Mouse (Mus musculus): ENCODE results near the gene Als2cr12.
"Not testable (repeated sequence)": the region's sequence is repeated elsewhere in the genome, so short reads cannot be mapped to it uniquely, and the experiment has no call there.

Als2cr12 gene

DNA sequence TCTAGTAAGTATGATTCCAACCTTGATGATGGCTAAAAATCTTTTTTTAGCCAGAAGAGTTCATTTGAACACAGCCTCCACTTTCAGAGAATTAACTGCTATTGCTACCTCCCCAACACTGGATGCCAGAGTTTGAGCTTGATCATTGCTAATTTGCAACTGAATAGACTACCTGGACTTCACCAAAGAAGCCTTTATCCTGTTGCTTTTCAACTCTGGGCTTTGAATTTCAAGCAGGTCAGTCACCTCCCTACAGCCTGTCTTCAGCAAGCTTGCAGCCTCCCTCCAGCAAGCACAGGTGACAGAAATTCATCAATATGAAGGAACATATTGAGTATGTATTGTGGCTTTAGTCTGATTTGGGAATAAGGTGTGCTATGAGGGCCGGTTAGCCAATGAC is 6.4 kb downstream of the Als2cr12 start:
- DNase-seq = no peak

- not testable (repeated sequence) for DNase-seq
Observed at GRCm38 (mm10) chr1:58678412-58678811, 17.4 kb downstream of the Als2cr12 start.

DNA sequence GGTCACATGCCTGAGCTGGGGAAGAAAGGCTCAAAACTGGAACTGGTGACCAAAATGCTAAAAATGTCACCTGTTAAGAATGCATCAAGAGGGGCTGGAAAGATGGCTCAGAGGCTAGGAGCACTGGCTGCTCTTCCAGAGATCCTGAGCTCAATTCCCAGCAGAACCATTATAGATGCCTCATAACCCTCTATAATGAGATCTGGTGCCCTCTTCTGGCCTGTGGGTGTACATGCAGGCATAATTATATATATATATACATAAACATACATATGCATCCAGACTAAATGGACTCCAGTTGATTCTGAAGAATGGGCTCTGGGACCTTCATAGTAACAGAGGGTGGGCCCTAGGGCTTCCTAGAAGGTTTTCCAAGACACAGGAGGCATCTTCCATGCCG is 18.2 kb downstream of the Als2cr12 start:
- peak; percentile 44 for DNase-seq

DNA sequence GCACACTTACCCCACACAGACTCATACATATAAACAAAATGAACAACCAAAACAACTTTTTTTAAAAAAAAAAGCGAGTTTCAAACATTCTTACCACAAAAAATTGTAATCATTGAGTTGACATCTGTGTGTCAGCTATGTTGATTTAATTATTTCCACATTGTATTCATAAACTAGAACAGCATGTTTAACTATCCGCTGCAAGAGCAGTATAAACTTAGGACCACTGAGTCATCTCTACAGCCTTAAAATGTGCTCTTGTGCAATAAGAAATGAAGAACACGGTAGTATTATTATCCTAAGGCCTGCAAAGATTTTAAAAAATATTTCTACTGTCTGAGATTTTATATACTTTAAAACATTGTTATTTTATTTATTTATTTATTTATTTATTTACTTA is 20.8 kb downstream of the Als2cr12 start:
- no peak for DNase-seq

DNA sequence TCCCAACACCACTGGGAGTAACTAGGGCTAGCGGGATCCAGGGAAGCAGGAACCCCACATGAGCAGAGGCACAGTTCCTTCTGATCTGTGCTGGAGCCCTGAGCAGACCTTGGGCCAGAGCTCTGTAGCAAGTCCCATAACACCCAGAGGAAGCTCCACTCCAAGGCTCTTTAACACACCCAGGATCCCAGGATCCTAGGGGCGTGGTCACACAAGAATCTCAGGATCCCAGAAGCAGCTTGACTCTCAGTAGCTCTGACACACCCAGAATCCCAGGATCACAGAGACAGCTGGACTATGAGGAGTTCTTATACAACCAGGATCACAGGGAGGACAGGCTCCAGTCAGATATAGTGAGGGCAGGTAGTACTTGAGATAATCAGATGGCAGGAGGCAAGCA is 23.7 kb downstream of the Als2cr12 start:
- no peak for DNase-seq

DNA sequence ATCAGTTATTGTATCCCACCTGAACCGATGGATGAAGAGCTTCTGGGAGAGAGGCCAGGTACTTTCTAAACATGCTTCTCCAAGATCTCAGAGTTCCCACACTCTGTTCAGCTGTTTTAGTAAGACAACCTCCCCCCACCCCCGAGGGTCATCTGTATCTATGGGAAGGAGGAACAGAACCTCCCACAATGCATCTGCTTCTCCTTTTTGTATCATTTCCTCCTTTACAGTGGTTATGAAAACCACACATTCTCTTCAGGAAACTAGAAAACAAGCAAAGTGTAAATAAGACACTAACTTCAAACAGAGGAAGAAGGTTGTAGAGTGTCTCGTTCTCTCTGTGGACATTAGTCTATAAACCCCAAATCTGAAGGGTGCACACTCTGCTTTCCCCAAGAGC is 26.2 kb downstream of the Als2cr12 start:
- not testable (repeated sequence) for DNase-seq

DNA sequence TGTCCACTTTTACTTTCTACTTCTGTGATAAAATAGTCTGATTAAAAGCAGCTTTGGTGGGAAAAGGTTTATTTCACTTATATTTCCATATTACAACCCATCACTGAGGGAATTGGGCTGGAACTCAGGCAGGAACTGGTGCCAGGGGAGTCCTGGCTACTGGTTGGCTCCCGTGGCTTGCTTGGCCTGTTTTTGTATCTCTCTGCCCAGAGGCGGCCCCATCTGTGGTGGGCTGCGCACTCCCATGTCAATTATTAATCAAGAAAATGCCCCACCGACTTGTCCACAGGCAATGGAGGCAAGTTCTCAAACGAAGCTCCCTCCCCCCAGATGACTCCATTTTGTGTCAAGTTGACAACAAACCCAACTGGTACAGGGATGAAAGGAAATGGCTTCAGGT is 27.6 kb downstream of the Als2cr12 start:
- DNase-seq = no peak

- not testable (repeated sequence) for DNase-seq
Observed at GRCm38 (mm10) chr1:58663365-58663764, 32.4 kb downstream of the Als2cr12 start.

- not testable (repeated sequence) for DNase-seq
Observed at GRCm38 (mm10) chr1:58662671-58663070, 33.1 kb downstream of the Als2cr12 start.

GRCm38 (mm10) chr1:58652480-58653403 is 43.0 kb downstream of the Als2cr12 start:
- peak; percentile 80 for DNase-seq

DNA sequence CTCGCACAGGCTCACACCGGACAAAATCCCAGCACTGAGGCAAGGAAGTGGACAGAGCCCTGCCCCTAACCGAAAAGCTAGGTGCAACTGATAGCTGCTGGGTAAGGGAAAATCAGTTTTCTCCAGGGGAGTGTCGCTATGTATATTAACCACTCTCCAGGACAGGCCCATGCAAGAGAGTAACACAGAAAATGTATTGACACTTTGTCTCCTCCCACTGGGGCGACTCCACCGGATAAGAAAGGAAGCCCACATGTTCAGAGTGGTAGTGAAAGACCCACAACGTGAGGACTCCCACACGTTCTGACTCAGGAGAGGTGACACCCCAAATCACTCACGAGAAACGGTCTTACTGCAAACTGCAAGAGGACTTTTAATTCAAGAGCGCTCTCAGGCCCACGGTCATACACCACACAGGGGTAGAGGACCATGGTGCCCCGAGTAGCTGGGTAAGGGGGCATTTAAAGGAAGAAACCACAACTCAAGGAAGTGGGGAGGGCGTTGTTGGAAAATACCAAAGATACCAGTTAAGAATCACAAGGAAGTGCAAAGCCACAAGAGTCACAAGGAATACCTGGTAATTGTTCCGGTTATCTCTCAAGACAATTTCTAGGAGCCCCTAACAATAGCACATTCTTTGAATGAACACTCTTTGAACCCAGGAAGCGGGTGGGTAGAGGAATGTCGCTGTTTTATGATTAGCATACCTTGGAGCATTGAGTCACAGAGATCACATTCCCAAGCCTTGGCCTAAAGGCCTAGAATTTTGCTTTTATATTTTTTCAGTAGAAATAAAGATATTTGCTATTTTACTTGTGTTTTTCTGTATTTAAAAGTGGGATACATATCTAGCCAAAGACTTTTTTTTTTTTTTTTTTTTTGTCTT is 44.0 kb downstream of the Als2cr12 start:
- DNase-seq = not testable (repeated sequence)

- not testable (repeated sequence) for DNase-seq
Observed at GRCm38 (mm10) chr1:58628847-58629246, 66.9 kb downstream of the Als2cr12 start.

GRCm38 (mm10) chr1:58621996-58622748 is 73.6 kb downstream of the Als2cr12 start:
- peak; percentile 49 for DNase-seq

- DNase-seq = no peak
Observed at GRCm38 (mm10) chr1:58621251-58621650, 74.5 kb downstream of the Als2cr12 start.

- no peak for DNase-seq
Observed at GRCm38 (mm10) chr1:58618766-58619165, 77.0 kb downstream of the Als2cr12 start.

GRCm38 (mm10) chr1:58617978-58618668 is 77.7 kb downstream of the Als2cr12 start:
- no peak for DNase-seq

- no peak for DNase-seq
Observed at GRCm38 (mm10) chr1:58617076-58617475, 78.7 kb downstream of the Als2cr12 start.

GRCm38 (mm10) chr1:58616176-58616575 is 79.6 kb downstream of the Als2cr12 start:
- no peak for DNase-seq

DNA sequence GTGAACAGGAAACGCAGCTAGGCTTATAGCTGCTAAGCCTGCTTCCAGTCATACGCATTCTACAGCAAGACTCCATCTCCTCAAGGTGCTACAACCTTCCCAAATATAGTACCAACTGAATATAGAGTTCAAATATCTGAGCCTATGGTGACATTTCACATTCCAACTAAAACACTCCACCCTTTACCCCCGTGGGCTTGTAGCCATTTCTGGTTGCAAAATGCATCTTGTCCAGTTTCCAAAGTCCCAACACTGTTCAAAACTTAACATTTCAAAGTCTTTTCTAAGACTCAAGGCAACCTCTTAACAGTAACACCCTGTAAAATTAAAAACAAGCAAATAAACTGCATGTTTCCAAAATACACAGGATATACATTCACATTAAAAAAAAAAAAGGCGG is 80.6 kb downstream of the Als2cr12 start:
- no peak for DNase-seq

- DNase-seq = peak; percentile 64
Observed at GRCm38 (mm10) chr1:58614424-58614823, 81.4 kb downstream of the Als2cr12 start.

GRCm38 (mm10) chr1:58613786-58614185 is 82.0 kb downstream of the Als2cr12 start:
- DNase-seq = no peak

- peak; percentile 2 for DNase-seq
Observed at GRCm38 (mm10) chr1:58610611-58611010, 85.2 kb downstream of the Als2cr12 start.

Data from kidney, postnatal 14 days (tissue).